Mouse (Mus musculus) kidney, adult 9 months (tissue): ENCODE data around the gene Fsd1.
A peak's percentile ranks its signal among the peaks of the same experiment; 100 is the strongest.

Source experiments
- DNase-seq: peaks from one replicate; pipeline ENCODE4 v3.0.0; 2022

Fsd1 gene

DNA sequence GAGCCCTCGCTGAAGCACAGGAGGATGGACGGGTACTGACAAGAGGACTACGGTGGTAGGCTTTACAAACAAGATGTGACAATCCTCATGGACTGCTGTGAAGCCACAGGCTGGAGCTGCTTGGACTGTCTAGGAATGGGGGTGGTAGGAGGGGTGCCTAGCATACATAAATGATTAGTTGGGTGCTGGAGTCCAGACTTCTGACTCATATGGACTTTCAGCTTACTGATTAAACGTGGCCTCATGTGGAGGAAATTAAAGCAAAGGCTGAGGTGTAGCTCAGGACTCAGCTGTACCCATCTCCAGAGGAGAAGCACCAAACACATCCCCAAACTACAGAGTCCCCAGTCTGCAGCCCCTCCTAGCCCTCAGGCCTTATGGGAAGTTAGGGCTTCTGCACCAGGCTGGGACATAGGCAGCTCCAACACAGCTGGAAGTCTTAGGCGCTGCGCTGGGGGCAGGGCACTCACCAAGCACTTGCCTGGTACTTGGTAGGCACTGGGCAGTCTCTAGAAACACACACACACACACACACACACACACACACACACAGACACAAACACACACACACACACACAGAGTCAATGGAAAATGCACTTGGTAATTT lies 45.9 kb downstream of the Fsd1 start:
- DNase-seq = peak; percentile 67

DNA sequence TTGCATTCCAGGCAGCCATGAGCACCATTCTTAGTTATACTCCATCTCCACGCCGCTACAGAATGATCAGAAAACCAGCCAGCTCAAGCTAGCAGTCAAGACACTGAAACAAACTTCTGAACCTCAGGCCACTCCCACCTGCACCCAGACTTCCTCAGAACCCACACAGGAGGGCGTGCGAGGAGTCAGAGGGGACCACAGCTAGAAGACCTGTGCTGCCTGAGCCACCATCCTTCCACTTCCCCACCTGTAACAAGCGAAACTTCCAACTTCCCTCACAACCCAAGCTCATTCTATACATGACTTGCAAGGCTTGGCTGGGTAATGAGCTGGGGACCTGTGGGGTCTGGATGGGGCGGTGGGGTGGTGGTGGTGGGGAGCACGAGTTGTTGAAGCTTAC lies 46.5 kb downstream of the Fsd1 start:
- DNase-seq = no peak

DNA sequence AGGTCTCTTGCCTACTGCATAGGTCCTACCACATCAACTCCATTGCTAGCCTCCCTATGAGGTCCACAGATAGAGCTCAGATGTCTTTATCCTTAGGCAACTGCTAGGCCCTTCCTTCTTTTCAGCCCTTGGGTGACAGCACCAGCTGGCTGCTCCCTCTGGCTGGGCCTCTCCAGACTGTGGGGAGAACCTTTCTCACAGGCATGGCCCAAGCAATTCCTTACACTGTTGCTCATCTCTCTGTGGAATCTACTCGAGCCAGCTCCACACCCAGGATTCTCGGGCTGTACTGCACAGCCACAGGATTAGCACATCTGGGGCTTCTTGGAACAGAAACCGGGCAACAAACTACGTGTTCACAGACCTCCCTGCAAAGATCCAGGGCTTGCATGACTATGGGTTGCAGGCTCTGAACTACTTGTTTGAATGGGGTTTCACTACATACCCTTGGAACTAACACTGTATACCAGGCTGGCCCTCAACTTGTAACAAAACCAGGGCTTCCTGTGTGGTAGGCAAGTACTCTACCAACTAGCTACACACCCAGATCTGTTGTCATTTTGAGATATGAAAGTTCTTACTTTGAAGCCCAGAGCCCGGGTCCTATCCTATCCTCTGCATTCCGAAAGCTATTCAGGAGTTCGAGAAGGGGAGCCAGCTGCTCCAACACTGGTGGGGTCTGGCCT lies 47.9 kb downstream of the Fsd1 start:
- no peak for DNase-seq

DNA sequence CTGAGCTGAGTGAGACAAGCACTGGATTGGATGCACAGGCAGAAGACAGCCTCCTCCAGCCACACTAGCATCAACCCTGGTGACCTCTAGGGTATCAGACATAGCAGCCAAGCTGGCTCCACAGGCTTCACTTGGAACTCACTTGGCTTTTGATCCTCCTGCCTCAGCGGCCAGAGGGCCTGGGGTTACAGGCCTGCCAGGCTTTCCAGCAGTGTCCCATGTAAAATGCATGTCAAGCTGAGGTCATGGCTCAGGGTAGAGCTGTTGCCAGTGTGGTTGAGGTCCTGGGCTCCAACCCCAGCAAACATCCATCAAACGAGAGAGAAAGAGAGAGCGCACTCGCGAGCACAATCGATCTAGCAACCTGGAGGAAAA lies 48.4 kb downstream of the Fsd1 start:
- DNase-seq = no peak

- DNase-seq = no peak
Observed at GRCm38 (mm10) chr17:56035216-56035615, 48.9 kb downstream of the Fsd1 start.

GRCm38 (mm10) chr17:56036176-56036900 lies 50.0 kb downstream of the Fsd1 start, which contains the start of gene Sh3gl1:
Gene Sh3gl1, minus strand, starts transcription at chr17:56036635.
- peak; percentile 99 for DNase-seq

DNA sequence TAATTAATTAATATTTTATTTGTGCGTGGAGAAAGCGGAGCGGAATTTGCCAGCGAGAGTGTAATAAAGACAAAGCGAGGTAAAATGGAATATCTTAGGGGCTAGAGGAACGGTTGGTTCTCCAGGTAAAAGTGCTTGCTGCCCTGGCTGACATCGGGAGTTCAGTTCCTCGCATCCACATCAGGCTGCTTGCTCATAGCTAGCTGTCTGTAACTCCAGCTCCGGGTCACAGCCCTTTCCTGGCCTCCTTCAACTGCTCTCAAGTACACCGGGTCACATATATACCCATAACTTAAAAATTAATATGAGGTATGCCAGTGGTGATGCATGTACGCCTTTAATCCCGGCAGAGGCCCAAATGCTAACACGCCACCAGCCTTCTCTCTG lies 50.6 kb downstream of the Fsd1 start:
- no peak for DNase-seq

GRCm38 (mm10) chr17:56038583-56039261 lies 52.4 kb downstream of the Fsd1 start:
- DNase-seq = no peak

- no peak for DNase-seq
Observed at GRCm38 (mm10) chr17:56039345-56039744, 53.0 kb downstream of the Fsd1 start.

DNA sequence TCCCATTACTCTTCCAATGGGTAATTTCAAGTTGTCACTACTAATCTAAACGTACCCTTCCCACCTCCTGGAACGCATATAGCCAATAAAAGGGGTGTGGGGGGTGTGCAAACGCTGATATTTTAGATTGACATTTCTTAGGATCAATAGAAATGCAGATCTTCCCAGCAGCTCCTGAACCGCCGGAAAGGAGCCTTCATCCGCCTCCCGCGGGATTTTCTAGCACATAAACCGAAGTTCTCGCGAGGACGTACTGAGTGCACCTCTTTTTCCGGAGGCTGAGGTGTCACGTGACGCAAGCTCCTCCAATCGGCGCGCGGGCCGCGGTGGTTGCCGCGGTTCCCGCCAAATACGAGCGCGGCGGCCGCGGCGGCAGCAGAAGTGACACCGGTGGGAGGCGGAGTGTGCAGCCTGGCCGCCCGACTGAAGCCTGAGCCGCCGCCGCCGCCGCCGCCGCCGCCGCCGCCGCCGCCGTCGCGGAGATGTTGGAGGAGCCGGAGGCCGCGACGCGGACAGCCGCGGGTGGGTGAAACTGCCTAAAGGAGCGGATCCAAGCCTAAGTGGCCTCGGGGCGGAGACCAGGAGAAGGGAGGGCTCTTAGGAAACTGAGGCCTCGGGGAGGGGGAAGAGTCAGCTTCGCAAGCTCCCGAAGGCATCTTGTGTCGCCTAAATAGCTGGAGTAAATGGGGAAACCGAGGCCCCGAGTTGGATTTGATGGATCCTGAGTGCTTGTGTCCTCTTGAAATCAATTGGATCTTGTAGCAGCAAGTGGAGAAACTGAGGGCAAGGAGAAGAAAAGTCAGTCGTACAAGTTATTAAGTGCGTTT lies 53.9 kb downstream of the Fsd1 start, which contains the start of gene Chaf1a:
Chaf1a (plus strand) TSS at position 410 of the 827 bp plus-strand sequence.
- DNase-seq = peak; percentile 99

GRCm38 (mm10) chr17:56040857-56041163 lies 54.5 kb downstream of the Fsd1 start:
- DNase-seq = no peak
